Mouse (Mus musculus) subcutaneous adipose tissue, adult 2 months (tissue): ENCODE measurements around the gene Man2a2. TPM values are rescaled to one million over a fixed set of nuclear protein-coding genes. Genes with fewer than 3 reads are reported as not detected.

Source experiments
- polyA plus RNA-seq: library from polyadenylated mRNA; depleted of rRNA; stranded (reverse); fragments of >200 nt; gene quantifications from 2 replicates; pipeline ENCODE4 v1.2.3, GENCODE M21; 2012; ENCODE audit warnings: low replicate concordance; rRNA removed

Man2a2 gene
- 126 and 160 TPM in 2 replicates for polyA plus RNA-seq

DNA sequence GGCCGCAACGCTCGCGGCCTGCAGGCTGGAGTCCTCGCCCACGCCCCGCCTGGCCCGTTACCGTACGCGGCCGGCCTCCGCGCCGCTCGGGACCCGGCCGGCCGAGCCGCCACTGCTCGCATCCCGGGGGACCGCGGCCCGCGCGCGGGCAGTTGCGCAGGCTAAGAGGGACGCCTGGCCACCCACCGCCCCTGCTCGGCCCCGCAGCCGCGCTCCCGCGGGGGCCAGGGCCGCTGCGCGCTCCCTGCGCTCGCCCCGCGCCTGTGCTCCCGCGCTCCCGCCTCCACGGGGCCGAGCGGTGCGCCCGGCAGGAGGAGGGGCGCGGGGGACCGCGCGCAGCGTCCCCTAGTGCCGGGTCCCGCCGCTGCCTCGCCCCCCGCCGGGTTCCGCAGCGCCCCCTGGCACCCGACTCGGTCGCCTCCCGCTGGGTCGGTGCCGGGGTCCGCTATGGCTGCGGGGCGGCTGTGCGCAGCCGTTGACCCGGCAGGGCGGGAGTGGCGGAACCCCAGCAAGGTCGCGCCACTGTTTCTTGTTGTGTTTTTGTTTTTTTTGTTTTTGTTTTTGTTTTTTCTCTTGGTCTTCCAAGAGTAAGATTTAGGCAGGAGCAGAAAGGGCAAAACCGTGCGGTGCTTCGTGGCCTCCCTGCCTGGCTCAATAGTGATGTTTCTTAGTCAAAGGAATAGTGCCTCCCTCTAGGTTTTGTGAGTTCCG, at the start of gene Man2a2:
TSS of gene Man2a2 (minus strand) at position 335 of the 711 bp plus-strand sequence.

DNA sequence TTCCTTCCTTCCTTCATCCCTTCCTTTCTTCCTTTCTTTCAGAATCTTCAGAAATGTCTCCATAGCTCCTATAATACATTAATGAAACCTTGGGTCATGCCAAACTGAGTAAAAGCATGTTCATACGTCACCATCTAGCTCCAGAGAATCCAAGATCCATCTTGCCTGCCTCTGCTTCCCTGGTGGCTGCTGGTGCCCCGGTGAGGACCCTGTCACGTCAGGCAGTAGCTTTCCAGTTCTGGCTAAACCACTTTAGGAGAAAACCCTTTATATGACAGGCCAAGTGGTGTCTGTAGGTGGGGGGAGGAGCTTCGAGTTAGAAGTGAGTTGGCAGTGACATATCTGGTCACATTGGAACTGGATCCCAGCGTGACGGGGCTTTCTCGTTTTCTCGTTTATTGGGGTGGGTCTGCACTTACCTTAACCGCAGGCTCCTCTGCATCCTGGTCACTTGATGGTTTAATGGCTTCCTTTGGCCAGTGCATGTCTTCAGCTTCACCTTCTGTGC, 34.1 kb upstream of the Man2a2 start, which contains the start of gene Furin:
TSS of gene Furin (minus strand) at position 249 of the 508 bp plus-strand sequence.

DNA sequence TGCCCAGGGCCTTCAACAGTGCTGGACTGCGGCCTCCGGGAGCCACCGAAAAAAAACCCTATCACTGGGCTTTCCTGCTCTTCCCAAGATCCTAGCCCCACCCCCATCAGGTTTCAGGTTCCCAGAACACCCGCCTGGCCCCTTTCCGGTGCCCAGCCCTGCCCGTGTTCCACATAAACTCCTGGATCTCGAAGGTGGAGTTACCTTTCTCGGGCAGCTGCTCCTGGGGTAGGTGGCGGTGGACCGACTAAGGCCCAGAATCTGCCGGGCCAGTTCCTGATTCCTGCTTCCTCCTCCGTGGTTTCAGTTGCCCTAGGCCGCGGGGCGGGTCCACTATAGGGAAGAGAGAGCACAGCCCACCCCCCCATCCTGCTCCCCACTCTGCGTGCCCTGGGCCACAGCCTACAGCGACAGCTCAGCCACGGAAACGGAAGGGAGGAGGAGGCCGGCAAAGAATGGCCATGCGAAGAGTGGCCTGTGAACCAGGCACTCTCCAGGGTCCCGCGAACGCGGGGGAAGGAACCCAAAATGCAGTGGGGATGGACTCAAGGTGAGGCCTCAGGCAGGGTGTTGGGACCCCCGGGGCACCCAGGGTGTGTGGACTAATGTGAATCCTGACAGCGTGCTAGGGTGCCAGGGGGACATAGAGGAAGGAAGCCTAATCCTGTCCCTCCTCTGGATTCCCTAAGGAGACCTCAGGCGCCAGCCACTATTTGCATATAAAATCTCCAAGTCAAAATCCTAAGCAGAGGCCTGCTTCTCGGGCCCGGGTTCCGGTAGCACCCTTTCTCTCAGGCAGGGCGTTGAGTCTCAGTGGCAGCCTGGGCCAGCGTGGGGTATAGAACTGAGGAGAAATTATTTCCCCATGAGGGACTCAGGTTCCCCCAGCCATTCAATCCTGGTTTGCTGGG, 16.7 kb upstream of the Man2a2 start, which contains the start of gene Fes:
TSS of gene Fes (minus strand) at position 314 of the 911 bp plus-strand sequence.

DNA sequence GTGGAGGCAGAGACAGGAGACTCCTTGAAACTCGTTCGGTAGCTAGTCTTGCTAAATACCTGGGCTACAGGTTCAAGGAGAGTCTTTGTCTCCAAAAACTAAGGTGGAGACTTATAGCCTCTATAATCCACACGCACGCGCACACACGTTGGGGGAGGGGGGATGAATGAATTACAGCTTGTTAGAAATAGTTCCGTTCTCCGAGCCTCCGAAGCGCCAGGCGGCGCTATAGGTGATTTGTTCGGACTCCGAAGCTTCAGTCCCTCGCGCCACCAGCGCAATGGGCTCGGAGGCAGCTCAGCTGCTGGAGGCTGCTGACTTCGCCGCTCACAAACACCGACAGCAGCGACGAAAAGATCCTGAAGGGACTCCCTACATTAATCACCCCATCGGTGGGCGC, 28.3 kb downstream of the Man2a2 start, which contains the start of gene Hddc3:
TSS of gene Hddc3 (plus strand) at position 247 of the 400 bp plus-strand sequence.

DNA sequence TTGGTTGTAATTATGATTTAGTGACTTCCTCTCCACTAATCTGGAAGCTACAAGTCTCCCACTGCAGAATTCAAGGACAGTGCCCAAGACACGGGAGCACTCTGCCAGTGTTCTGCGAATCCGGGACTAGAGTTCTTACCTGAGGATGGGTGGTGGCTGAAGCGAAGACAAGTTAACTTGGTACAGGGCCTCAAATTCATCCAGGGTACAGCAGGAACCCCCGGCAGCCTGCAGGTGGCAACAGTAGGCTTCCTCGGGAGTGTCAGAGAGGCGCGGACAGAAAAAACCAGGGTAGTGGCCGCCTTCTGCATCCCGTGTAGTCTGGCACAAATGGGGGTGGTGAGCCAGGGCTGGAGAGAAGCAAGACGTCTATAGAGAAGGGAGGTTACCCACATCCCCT, 30.4 kb downstream of the Man2a2 start, which contains the start of gene Unc45a:
TSS of gene Unc45a (minus strand) at position 213 of the 400 bp plus-strand sequence.

DNA sequence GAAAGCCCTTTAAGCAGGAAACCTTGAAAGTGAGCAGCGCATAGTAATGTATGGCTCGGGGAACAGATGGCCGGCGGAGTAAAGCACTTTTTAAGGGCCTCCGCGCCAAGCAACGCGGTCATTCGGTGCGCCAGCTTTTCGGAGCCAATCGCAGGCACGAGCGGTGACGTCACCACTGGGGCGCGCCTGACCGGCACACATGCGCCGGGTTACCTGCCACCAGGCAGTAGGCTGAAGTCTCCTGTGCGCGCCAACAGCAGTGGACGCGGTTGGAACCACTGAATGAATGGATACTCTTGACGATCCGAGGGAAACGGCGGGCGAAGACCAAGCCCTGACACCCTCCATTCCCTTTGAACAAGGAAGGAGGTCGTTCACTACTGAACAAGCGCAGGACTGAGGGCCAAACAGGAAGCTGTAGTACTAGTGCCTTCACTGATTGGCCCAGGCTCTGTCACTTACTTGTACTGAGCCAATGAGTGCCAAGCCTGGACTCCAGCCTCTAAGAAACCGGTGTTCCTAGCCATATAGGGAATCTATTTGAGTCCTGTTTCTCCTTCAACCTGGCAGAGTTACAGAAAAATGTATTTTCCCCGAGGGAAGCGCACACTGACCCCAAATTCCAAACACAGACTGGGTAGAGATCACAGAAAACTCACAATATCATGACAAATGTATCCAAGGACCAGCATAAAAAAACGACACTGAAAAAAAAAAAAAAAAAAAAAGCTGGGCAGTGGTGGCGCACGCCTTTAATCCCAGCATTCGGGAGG, 46.9 kb downstream of the Man2a2 start, which contains the start of gene Rccd1:
TSS of gene Rccd1 (minus strand) at position 412 of the 773 bp plus-strand sequence.

Other genes with a start within 250 kb of the Man2a2 start
- gene Sema4b, start 184.5 kb downstream of the Man2a2 start, polyA plus RNA-seq: 15.8 and 27.0 TPM in 2 replicates
- gene Cib1, start 138.6 kb downstream of the Man2a2 start, polyA plus RNA-seq: 97.9 and 136 TPM in 2 replicates
- gene Gdpgp1, start 138.5 kb downstream of the Man2a2 start, polyA plus RNA-seq: 1.7 and 2.6 TPM in 2 replicates
- gene Ttll13, start 125.0 kb downstream of the Man2a2 start, polyA plus RNA-seq: 0.46 and 1.3 TPM in 2 replicates
- 19.7 and 21.7 TPM in 2 replicates for gene Ngrn, start 110.2 kb downstream of the Man2a2 start, polyA plus RNA-seq
- 9.4 and 13.4 TPM in 2 replicates for gene Vps33b, start 101.7 kb downstream of the Man2a2 start, polyA plus RNA-seq
- 2.5 and 22.8 TPM in 2 replicates for gene Prc1, start 76.9 kb downstream of the Man2a2 start, polyA plus RNA-seq
- gene Rccd1, start 46.9 kb downstream of the Man2a2 start, polyA plus RNA-seq: 16.6 and 23.4 TPM in 2 replicates
- 53.3 and 103 TPM in 2 replicates for gene Unc45a, start 30.4 kb downstream of the Man2a2 start, polyA plus RNA-seq
- 47.8 and 55.0 TPM in 2 replicates for gene Hddc3, start 28.3 kb downstream of the Man2a2 start, polyA plus RNA-seq
- 38.4 and 46.2 TPM in 2 replicates for gene Fes, start 16.6 kb upstream of the Man2a2 start, polyA plus RNA-seq
- 79.3 and 93.7 TPM in 2 replicates for gene Furin, start 34.1 kb upstream of the Man2a2 start, polyA plus RNA-seq
- 0.50 and 1.8 TPM in 2 replicates for gene Blm, start 163.7 kb upstream of the Man2a2 start, polyA plus RNA-seq